Mouse (Mus musculus) stomach, postnatal 0 days (tissue): Measurements from ENCODE around the gene Col5a1. TPM values are rescaled to one million over a fixed set of nuclear protein-coding genes. Genes with fewer than 3 reads are reported as not detected.
A peak's percentile ranks its signal among the peaks of the same experiment; 100 is the strongest.

Experiments used
- ATAC-seq: fragments of 200-750 bp; cut with Nextera tagmentation; 2 replicates; pipeline ENCODE4 v1.8.0; 2017; ENCODE audit not compliant: low FRiP score, low TSS enrichment
- DNase-seq: peaks from one replicate; pipeline ENCODE4 v3.0.0-alpha.2; 2016; ENCODE audit warnings: low spot score
- H3K27ac ChIP-seq: fragments of 300-500 bp; sonication (generic); replicated peaks from 2 replicates; pipeline ENCODE4 v1.5.1; 2014; ENCODE audit warnings: mild to moderate bottlenecking, control low read depth
- H3K27me3 ChIP-seq: fragments of 300-500 bp; sonication (generic); 2 replicates; pipeline ENCODE4 v1.6.1; 2014; ENCODE audit warnings: low read length; ENCODE audit not compliant: control insufficient read depth, insufficient read depth
- H3K36me3 ChIP-seq: fragments of 300-500 bp; sonication (generic); 2 replicates; pipeline ENCODE4 v1.6.1; 2014; ENCODE audit warnings: low read length, mixed read lengths; ENCODE audit not compliant: control insufficient read depth, insufficient read depth
- H3K4me1 ChIP-seq: fragments of 300-500 bp; sonication (generic); replicated peaks from 2 replicates; pipeline ENCODE4 v1.6.1; 2014; ENCODE audit warnings: antibody characterized with exemption; ENCODE audit not compliant: control insufficient read depth, insufficient read depth
- H3K4me2 ChIP-seq: fragments of 300-500 bp; sonication (generic); replicated peaks from 2 replicates; pipeline ENCODE4 v1.6.1; 2014; ENCODE audit warnings: low read depth, mild to moderate bottlenecking, control low read depth, moderate library complexity
- H3K4me3 ChIP-seq: fragments of 300-500 bp; sonication (generic); 2 replicates; pipeline ENCODE4 v1.5.1; 2014; ENCODE audit warnings: low read depth, low read length, control low read depth
- H3K9ac ChIP-seq: fragments of 300-500 bp; sonication (generic); 2 replicates; pipeline ENCODE4 v1.6.1; 2014; ENCODE audit warnings: mild to moderate bottlenecking, low read length, control low read depth, mixed read lengths
- H3K9me3 ChIP-seq: fragments of 300-500 bp; sonication (generic); 2 replicates; pipeline ENCODE4 v1.6.1; 2016; ENCODE audit warnings: low read length; ENCODE audit not compliant: control insufficient read depth
- CTCF ChIP-seq: IDR thresholded peaks from 2 replicates; pipeline ENCODE4 v1.5.1; 2016; ENCODE audit warnings: antibody characterized with exemption, low read depth, mild to moderate bottlenecking, moderate library complexity
- EP300 ChIP-seq: optimal IDR thresholded peaks from 2 replicates; pipeline ENCODE3; 2016; ENCODE audit warnings: antibody characterized with exemption
- whole genome bisulfite sequencing: fragments of 180-500 bp; shearing (Covaris S2); extraction: QIAGEN DNeasy Blood & Tissue Kit; methylation state at CpG from one replicate; pipeline ENCODE4 v1.1.7; 2014; 5-methylcytosine and 5-hydroxymethylcytosine counted together
- polyA plus RNA-seq: library from polyadenylated mRNA; unstranded; fragments of >200 nt; fragmentation: Nextera tagmentation; extraction: Ambion mirVana; gene quantifications from 2 replicates; pipeline ENCODE4 v1.2.1, GENCODE M21; 2015

Col5a1 gene
- polyA plus RNA-seq, 1 experiment from 2014 or later: 69.2 TPM

DNA sequence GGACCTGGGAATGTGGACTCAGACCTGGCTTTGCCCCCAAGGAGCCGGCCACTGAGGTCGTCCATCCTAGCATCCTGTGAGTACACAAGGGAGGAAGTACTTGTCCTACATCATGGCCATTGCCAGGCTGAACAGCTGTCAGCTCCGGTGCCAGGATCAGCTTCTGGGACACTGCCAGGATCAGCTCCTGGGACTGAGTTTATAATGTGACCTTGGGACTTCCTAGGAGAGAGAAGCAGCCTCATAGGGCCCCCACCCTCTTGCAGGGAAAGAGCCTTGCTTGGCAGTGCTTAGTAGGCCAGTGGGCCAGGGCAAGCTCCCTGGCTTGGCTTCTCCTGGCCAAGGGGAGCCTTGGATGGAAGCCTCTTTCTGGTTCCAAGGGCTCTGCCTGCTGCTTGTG lies 67.6 kb downstream of the Col5a1 start:
- Histone ChIP-seq H3K9ac (no peak overlapping the region), H3K4me1 (peaks cover 7% of the 10 kb centered on the region; the same call in 1 of the 2 replicates), H3K36me3 (peaks cover 6% of the 10 kb centered on the region), H3K4me3 (no peak overlapping the region), H3K27ac (peak overlapping the region; percentile 58; the same call in 1 of the 2 replicates), H3K9me3 (no peaks in the 10 kb centered on the region), H3K27me3 (no peaks in the 10 kb centered on the region), H3K4me2 (no peak overlapping the region)
- ATAC-seq: no peak
- 38% methylated on average over 3 of the region's 3 CpGs for WGBS
- TF ChIP-seq EP300 (no peak), CTCF (no peak)
- no peak for DNase-seq

- Histone ChIP-seq H3K27me3 (no peaks in the 10 kb centered on the region), H3K4me3 (no peak overlapping the region), H3K36me3 (peaks cover 6% of the 10 kb centered on the region), H3K9me3 (no peaks in the 10 kb centered on the region), H3K9ac (no peak overlapping the region), H3K27ac (peak overlapping the region; percentile 58), H3K4me2 (no peak overlapping the region), H3K4me1 (peaks cover 7% of the 10 kb centered on the region; the same call in 1 of the 2 replicates)
- DNase-seq: no peak
- 22% methylated on average over 3 of the region's 3 CpGs for WGBS
- peak; percentile 53; the same call in 1 of the 2 replicates for ATAC-seq
- TF ChIP-seq EP300 (no peak), CTCF (no peak)
Measured at GRCm38 (mm10) chr2:27954924-27955323, 68.7 kb downstream of the Col5a1 start.

GRCm38 (mm10) chr2:27956751-27957150 lies 70.5 kb downstream of the Col5a1 start:
- TF ChIP-seq CTCF: no peak
- no peak for TF ChIP-seq EP300
- H3K9ac ChIP-seq: no peak overlapping the region
- no peak overlapping the region for H3K4me2 ChIP-seq
- no peak for DNase-seq
- 0 out of 2 replicates have a peak overlapping the region, but pooled peaks have one; percentile 18 for H3K27ac ChIP-seq
- ATAC-seq: no peak
- 35% methylated on average over 7 of the region's 7 CpGs for WGBS
- H3K36me3 ChIP-seq: peaks cover 8% of the 10 kb centered on the region
- H3K4me1 ChIP-seq: peaks cover 7% of the 10 kb centered on the region; the same call in 1 of the 2 replicates
- no peaks in the 10 kb centered on the region for H3K9me3 ChIP-seq
- H3K27me3 ChIP-seq: no peaks in the 10 kb centered on the region
- no peak overlapping the region for H3K4me3 ChIP-seq

DNA sequence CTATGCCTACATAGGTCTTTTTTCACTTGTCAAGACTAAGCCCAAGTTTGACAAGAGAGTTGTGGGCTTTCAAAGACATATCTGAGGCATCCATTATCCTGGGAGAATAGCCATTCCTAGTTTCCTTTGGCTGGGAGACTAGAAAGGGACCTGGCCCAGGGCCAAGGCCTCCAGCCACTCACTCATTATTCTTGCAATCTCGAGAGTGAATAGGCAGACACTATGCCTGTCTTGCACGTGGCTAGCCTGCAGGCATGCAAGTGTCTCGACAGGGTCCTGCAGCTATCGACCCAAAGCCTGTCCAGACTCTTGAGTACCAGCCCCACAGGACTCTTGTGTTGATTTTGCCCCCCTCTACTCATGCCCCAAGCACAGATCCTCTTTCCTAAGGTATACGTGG lies 71.0 kb downstream of the Col5a1 start:
- Histone ChIP-seq H3K36me3 (peaks cover 8% of the 10 kb centered on the region), H3K4me3 (no peak overlapping the region), H3K4me2 (no peak overlapping the region), H3K9ac (no peak overlapping the region), H3K27me3 (no peaks in the 10 kb centered on the region), H3K27ac (0 out of 2 replicates have a peak overlapping the region, but pooled peaks have one; percentile 18), H3K9me3 (no peaks in the 10 kb centered on the region), H3K4me1 (peaks cover 7% of the 10 kb centered on the region; the same call in 1 of the 2 replicates)
- DNase-seq (no peak), ATAC-seq (no peak)
- no peak for TF ChIP-seq EP300
- TF ChIP-seq CTCF: no peak
- 28% methylated on average over 5 of the region's 5 CpGs for WGBS

DNA sequence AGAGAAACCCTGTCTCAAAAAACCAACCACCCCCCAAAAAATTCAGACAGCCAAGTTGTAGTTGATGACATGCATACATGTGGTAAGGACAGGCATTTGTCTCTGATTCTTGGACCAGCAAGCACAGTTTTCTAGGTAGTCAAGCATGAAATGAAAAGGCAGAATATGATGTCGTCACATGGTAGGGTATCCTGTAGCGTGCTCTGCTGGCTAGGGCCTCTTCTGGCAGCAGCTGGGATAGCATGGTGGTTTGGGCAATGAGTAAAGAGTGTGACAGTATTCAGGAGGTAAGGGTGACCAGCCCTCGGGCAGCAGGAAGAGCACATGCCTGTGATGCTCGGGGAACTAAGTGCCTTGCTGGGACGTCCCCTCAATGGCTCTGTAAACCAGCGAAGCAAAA lies 73.0 kb downstream of the Col5a1 start:
- ATAC-seq: no peak
- DNase-seq: no peak
- H3K4me3 ChIP-seq: no peak overlapping the region
- 75% methylated on average over 6 of the region's 6 CpGs for WGBS
- no peaks in the 10 kb centered on the region for H3K9me3 ChIP-seq
- TF ChIP-seq EP300 (no peak), CTCF (peak; percentile 45)
- H3K27ac ChIP-seq: no peak overlapping the region
- no peaks in the 10 kb centered on the region for H3K27me3 ChIP-seq
- H3K9ac ChIP-seq: no peak overlapping the region
- H3K4me1 ChIP-seq: peaks cover 5% of the 10 kb centered on the region; the same call in 1 of the 2 replicates
- H3K36me3 ChIP-seq: peaks cover 7% of the 10 kb centered on the region; the same call in 1 of the 2 replicates
- H3K4me2 ChIP-seq: no peak overlapping the region

DNA sequence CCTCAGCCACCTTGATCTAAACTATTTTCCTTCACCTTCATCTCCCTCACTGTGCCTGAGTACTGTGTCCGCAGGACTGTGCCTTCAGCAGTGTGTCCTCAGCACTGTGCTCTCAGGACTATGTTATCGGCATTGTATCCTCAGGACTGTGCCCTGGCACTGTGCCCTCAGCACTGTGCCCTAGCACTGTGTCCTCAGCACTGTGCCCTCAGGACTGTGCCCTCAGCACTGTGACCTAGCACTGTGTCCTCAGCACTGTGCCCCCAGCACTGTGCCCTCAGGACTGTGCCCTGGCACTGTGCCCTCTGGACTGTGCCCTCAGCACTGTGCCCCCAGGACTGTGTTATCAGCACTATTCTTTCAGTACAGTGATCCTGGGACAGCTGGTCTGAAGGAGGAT lies 75.0 kb downstream of the Col5a1 start:
- H3K36me3 ChIP-seq: peaks cover 7% of the 10 kb centered on the region
- ATAC-seq: no peak; the same call in 1 of the 2 replicates
- H3K27ac ChIP-seq: no peak overlapping the region
- H3K9me3 ChIP-seq: no peaks in the 10 kb centered on the region
- 98% methylated on average over 2 of the region's 2 CpGs for WGBS
- peaks cover 3% of the 10 kb centered on the region; the same call in 1 of the 2 replicates for H3K4me1 ChIP-seq
- H3K9ac ChIP-seq: no peak overlapping the region
- no peak for DNase-seq
- no peak overlapping the region for H3K4me2 ChIP-seq
- H3K27me3 ChIP-seq: no peaks in the 10 kb centered on the region
- TF ChIP-seq CTCF: no peak
- TF ChIP-seq EP300: no peak
- H3K4me3 ChIP-seq: no peak overlapping the region
